Mouse (Mus musculus) thymus, adult 2 months (tissue): ENCODE measurements around the gene Rpe. TPM values are rescaled to one million over a fixed set of nuclear protein-coding genes. Genes with fewer than 3 reads are reported as not detected.

Experiments
- DNase-seq: peaks from one replicate; pipeline ENCODE4 v3.0.0; 2021
- H3K27ac ChIP-seq: fragments of 200-500 bp; 2 replicates; pipeline ENCODE4 v1.5.1; 2012; ENCODE audit warnings: low read length, control low read depth; ENCODE audit not compliant: control insufficient read depth, insufficient read depth
- H3K27me3 ChIP-seq: fragments of 200-500 bp; 2 replicates; pipeline ENCODE4 v1.6.1; 2012; ENCODE audit warnings: mild to moderate bottlenecking, low read length, moderate library complexity, mixed read lengths; ENCODE audit not compliant: control insufficient read depth, insufficient read depth
- H3K36me3 ChIP-seq: fragments of 200-500 bp; 2 replicates; pipeline ENCODE4 v1.6.1; 2012; ENCODE audit warnings: mild to moderate bottlenecking, low read length, moderate library complexity; ENCODE audit not compliant: control insufficient read depth, insufficient read depth
- H3K4me1 ChIP-seq: fragments of 200-500 bp; replicated peaks from 2 replicates; pipeline ENCODE4 v1.6.1; 2012; ENCODE audit warnings: low read length; ENCODE audit not compliant: control insufficient read depth, insufficient read depth
- H3K4me3 ChIP-seq: fragments of 200-500 bp; 2 replicates; pipeline ENCODE4 v1.5.1; 2012; ENCODE audit warnings: mild to moderate bottlenecking, low read length, control low read depth, moderate library complexity; ENCODE audit not compliant: control insufficient read depth, insufficient read depth
- CTCF ChIP-seq: fragments of 200-500 bp; IDR thresholded peaks from 2 replicates; pipeline ENCODE4 v1.5.1; 2012; ENCODE audit warnings: mild to moderate bottlenecking, control low read depth, low read length, moderate library complexity, borderline replicate concordance; ENCODE audit not compliant: control insufficient read depth, poor library complexity, insufficient read depth; ENCODE audit errors: extremely low read depth
- POLR2A ChIP-seq: fragments of 200-500 bp; IDR thresholded peaks from 2 replicates; pipeline ENCODE4 v1.6.1; 2012; ENCODE audit warnings: mild to moderate bottlenecking, low read length, control low read depth, moderate library complexity; ENCODE audit not compliant: control insufficient read depth, poor library complexity, insufficient read depth; ENCODE audit errors: extremely low read depth
- WGBS: fragments of 180-500 bp; shearing (Covaris S2); methylation state at CpG from one replicate; pipeline ENCODE4 v1.1.7; 2018; 5-methylcytosine and 5-hydroxymethylcytosine counted together
- polyA plus RNA-seq: library from polyadenylated mRNA; depleted of rRNA; stranded (reverse); fragments of >200 nt; gene quantifications from 2 replicates; pipeline ENCODE4 v1.2.3, GENCODE M21; 2012; rRNA removed

The Rpe gene
- polyA plus RNA-seq, 1 experiment, result 23.6 TPM

- Histone ChIP-seq H3K4me1 (no peaks in the 10 kb centered on the region), H3K27ac (no peak overlapping the region), H3K27me3 (no peaks in the 10 kb centered on the region), H3K4me3 (no peak overlapping the region), H3K36me3 (peaks cover 48% of the 10 kb centered on the region)
- no peak for DNase-seq
- 92% methylated on average over 1 of the region's 1 CpGs for WGBS
- no peak for TF ChIP-seq CTCF
- no peak for TF ChIP-seq POLR2A
These were observed 29.9 kb downstream of the Rpe start for GRCm38 (mm10) chr1:66730581-66730980.

GRCm38 (mm10) chr1:66768764-66769163 lies 68.1 kb downstream of the Rpe start:
- no peak for DNase-seq
- WGBS, result 97% methylated on average over 1 of the region's 1 CpGs
- Histone ChIP-seq H3K27ac (no peak overlapping the region), H3K27me3 (no peaks in the 10 kb centered on the region), H3K4me3 (no peak overlapping the region), H3K4me1 (no peaks in the 10 kb centered on the region), H3K36me3 (peaks cover 37% of the 10 kb centered on the region)
- TF ChIP-seq POLR2A (no peak), CTCF (no peak)

Other genes starting within 250 kb of the Rpe start
- 0.04 and 0.07 TPM in 2 replicates for gene Unc80, start 232.5 kb upstream of the Rpe start, polyA plus RNA-seq
- 11.5 and 13.1 TPM in 2 replicates for gene Kansl1l, start 116.7 kb downstream of the Rpe start, polyA plus RNA-seq
- 28.9 and 29.2 TPM in 2 replicates for gene Acadl, start 162.4 kb downstream of the Rpe start, polyA plus RNA-seq
- 3.7 and 4.0 TPM in 2 replicates for gene Myl1, start 244.6 kb downstream of the Rpe start, polyA plus RNA-seq